Mouse (Mus musculus) forebrain, embryonic 15.5 days (tissue): ENCODE results near the gene 2010003K11Rik. TPM values are rescaled to one million over a fixed set of nuclear protein-coding genes. Genes with fewer than 3 reads are reported as not detected.
"Not testable (repeated sequence)": the region's sequence is repeated elsewhere in the genome, so short reads cannot be mapped to it uniquely, and the experiment has no call there.

Source experiments
- ATAC-seq: fragments of 200-750 bp; cut with Nextera tagmentation; replicated peaks from 2 replicates; pipeline ENCODE4 v1.8.0; 2017; ENCODE audit warnings: mild to moderate bottlenecking, moderate TSS enrichment, moderate library complexity
- H3K27ac ChIP-seq: fragments of 300-500 bp; sonication (generic); replicated peaks from 2 replicates; pipeline ENCODE4 v1.5.1; 2015; ENCODE audit warnings: mild to moderate bottlenecking, inconsistent platforms
- H3K27me3 ChIP-seq: fragments of 300-500 bp; sonication (generic); 2 replicates; pipeline ENCODE4 v1.6.1; 2015; ENCODE audit warnings: inconsistent platforms
- H3K36me3 ChIP-seq: fragments of 300-500 bp; sonication (generic); 2 replicates; pipeline ENCODE4 v1.6.1; 2015; ENCODE audit warnings: mild to moderate bottlenecking, inconsistent platforms
- H3K4me1 ChIP-seq: fragments of 300-500 bp; sonication (generic); 2 replicates; pipeline ENCODE4 v1.6.1; 2015; ENCODE audit warnings: inconsistent platforms
- H3K4me2 ChIP-seq: fragments of 300-500 bp; sonication (generic); replicated peaks from 2 replicates; pipeline ENCODE4 v1.6.1; 2015; ENCODE audit warnings: mild to moderate bottlenecking, inconsistent platforms
- H3K4me3 ChIP-seq: fragments of 300-500 bp; sonication (generic); 2 replicates; pipeline ENCODE4 v1.5.1; 2015; ENCODE audit warnings: mild to moderate bottlenecking, inconsistent platforms
- H3K9ac ChIP-seq: fragments of 300-500 bp; sonication (generic); replicated peaks from 2 replicates; pipeline ENCODE4 v1.6.1; 2015; ENCODE audit warnings: mild to moderate bottlenecking, inconsistent platforms
- H3K9me3 ChIP-seq: fragments of 300-500 bp; sonication (generic); 2 replicates; pipeline ENCODE4 v1.6.1; 2016; ENCODE audit warnings: inconsistent platforms
- WGBS: fragments of 180-500 bp; shearing (Covaris S2); methylation state at CpG from one replicate; pipeline ENCODE4 v1.1.7; 2015; ENCODE audit warnings: mixed read lengths; 5-methylcytosine and 5-hydroxymethylcytosine counted together
- polyA plus RNA-seq: library from polyadenylated mRNA; unstranded; fragments of >200 nt; fragmentation: Nextera tagmentation; extraction: Ambion mirVana; gene quantifications from 2 replicates; pipeline ENCODE4 v1.2.1, GENCODE M21; 2015

2010003K11Rik gene
- polyA plus RNA-seq, 1 experiment from 2014 or later = not detected

- H3K27me3 ChIP-seq = peaks cover 20% of the 10 kb centered on the region; the same call in 1 of the 2 replicates
- no peak overlapping the region for H3K4me2 ChIP-seq
- H3K27ac ChIP-seq = no peak overlapping the region
- peaks cover 12% of the 10 kb centered on the region for H3K4me1 ChIP-seq
- WGBS = 72% methylated on average over 11 of the region's 11 CpGs
- no peak overlapping the region for H3K9ac ChIP-seq
- H3K4me3 ChIP-seq = no peak overlapping the region
- no peaks in the 10 kb centered on the region for H3K9me3 ChIP-seq
- no peaks in the 10 kb centered on the region for H3K36me3 ChIP-seq
- ATAC-seq = no peak
These were observed 23.0 kb downstream of the 2010003K11Rik start for GRCm38 (mm10) chr19:4475224-4475925.

GRCm38 (mm10) chr19:4474739-4475138 lies 23.6 kb downstream of the 2010003K11Rik start:
- Histone ChIP-seq H3K27me3 (peaks cover 20% of the 10 kb centered on the region; the same call in 1 of the 2 replicates), H3K36me3 (no peaks in the 10 kb centered on the region), H3K9ac (no peak overlapping the region), H3K4me1 (peaks cover 12% of the 10 kb centered on the region), H3K4me3 (no peak overlapping the region), H3K27ac (no peak overlapping the region), H3K4me2 (no peak overlapping the region), H3K9me3 (no peaks in the 10 kb centered on the region)
- 44% methylated on average over 3 of the region's 3 CpGs for WGBS
- ATAC-seq = no peak

GRCm38 (mm10) chr19:4473549-4473948 lies 24.8 kb downstream of the 2010003K11Rik start:
- H3K9ac ChIP-seq = no peak overlapping the region
- no peak overlapping the region for H3K27ac ChIP-seq
- peaks cover 12% of the 10 kb centered on the region for H3K4me1 ChIP-seq
- no peak overlapping the region for H3K4me2 ChIP-seq
- H3K9me3 ChIP-seq = no peaks in the 10 kb centered on the region
- WGBS = 86% methylated on average over 5 of the region's 5 CpGs
- peaks cover 20% of the 10 kb centered on the region; the same call in 1 of the 2 replicates for H3K27me3 ChIP-seq
- no peaks in the 10 kb centered on the region for H3K36me3 ChIP-seq
- ATAC-seq = no peak
- no peak overlapping the region for H3K4me3 ChIP-seq

- H3K9ac ChIP-seq = no peak overlapping the region
- no peak overlapping the region for H3K27ac ChIP-seq
- no peaks in the 10 kb centered on the region for H3K27me3 ChIP-seq
- no peaks in the 10 kb centered on the region for H3K9me3 ChIP-seq
- 34% methylated on average over 5 of the region's 5 CpGs for WGBS
- no peak overlapping the region for H3K4me3 ChIP-seq
- no peak overlapping the region for H3K4me2 ChIP-seq
- ATAC-seq = no peak
- H3K36me3 ChIP-seq = no peaks in the 10 kb centered on the region
- no peaks in the 10 kb centered on the region for H3K4me1 ChIP-seq
These were observed 30.0 kb downstream of the 2010003K11Rik start for GRCm38 (mm10) chr19:4468363-4468762.

GRCm38 (mm10) chr19:4464666-4465065 lies 33.7 kb downstream of the 2010003K11Rik start:
- no peak overlapping the region for H3K9ac ChIP-seq
- whole genome bisulfite sequencing = 86% methylated on average over 4 of the region's 4 CpGs
- H3K4me3 ChIP-seq = no peak overlapping the region
- no peaks in the 10 kb centered on the region for H3K27me3 ChIP-seq
- no peaks in the 10 kb centered on the region for H3K9me3 ChIP-seq
- no peaks in the 10 kb centered on the region for H3K36me3 ChIP-seq
- H3K4me1 ChIP-seq = no peaks in the 10 kb centered on the region
- ATAC-seq = no peak
- H3K4me2 ChIP-seq = no peak overlapping the region
- H3K27ac ChIP-seq = no peak overlapping the region

GRCm38 (mm10) chr19:4461981-4462380 lies 36.4 kb downstream of the 2010003K11Rik start:
- H3K9ac ChIP-seq = no peak overlapping the region
- no peaks in the 10 kb centered on the region for H3K36me3 ChIP-seq
- no peak overlapping the region for H3K27ac ChIP-seq
- WGBS = 89% methylated on average over 8 of the region's 8 CpGs
- no peak overlapping the region for H3K4me2 ChIP-seq
- H3K4me1 ChIP-seq = no peaks in the 10 kb centered on the region
- ATAC-seq = no peak
- no peaks in the 10 kb centered on the region for H3K9me3 ChIP-seq
- no peak overlapping the region for H3K4me3 ChIP-seq
- no peaks in the 10 kb centered on the region for H3K27me3 ChIP-seq

- Histone ChIP-seq H3K4me3 (no peak overlapping the region), H3K36me3 (no peaks in the 10 kb centered on the region), H3K9me3 (no peaks in the 10 kb centered on the region), H3K27ac (no peak overlapping the region), H3K4me1 (peaks cover 7% of the 10 kb centered on the region; the same call in 1 of the 2 replicates), H3K4me2 (no peak overlapping the region), H3K27me3 (no peaks in the 10 kb centered on the region), H3K9ac (no peak overlapping the region)
- 11% methylated on average over 11 of the region's 11 CpGs for WGBS
- ATAC-seq = no peak
These were observed 42.2 kb downstream of the 2010003K11Rik start for GRCm38 (mm10) chr19:4456227-4456626.

GRCm38 (mm10) chr19:4455071-4455800 lies 43.1 kb downstream of the 2010003K11Rik start:
- ATAC-seq = no peak
- Histone ChIP-seq H3K4me2 (no peak overlapping the region), H3K4me1 (peaks cover 7% of the 10 kb centered on the region; the same call in 1 of the 2 replicates), H3K4me3 (no peak overlapping the region), H3K27me3 (no peaks in the 10 kb centered on the region), H3K36me3 (no peaks in the 10 kb centered on the region), H3K9me3 (no peaks in the 10 kb centered on the region), H3K9ac (no peak overlapping the region), H3K27ac (no peak overlapping the region)
- WGBS = 81% methylated on average over 15 of the region's 15 CpGs

GRCm38 (mm10) chr19:4454040-4454439 lies 44.3 kb downstream of the 2010003K11Rik start:
- H3K4me1 ChIP-seq, H3K27me3 ChIP-seq, H3K9me3 ChIP-seq, H3K4me3 ChIP-seq, ATAC-seq, H3K36me3 ChIP-seq, H3K9ac ChIP-seq, H3K4me2 ChIP-seq, H3K27ac ChIP-seq: not testable (repeated sequence)
- 86% methylated on average over 1 of the region's 1 CpGs for WGBS

- Histone ChIP-seq H3K4me3 (no peak overlapping the region), H3K9me3 (no peaks in the 10 kb centered on the region), H3K4me2 (no peak overlapping the region), H3K36me3 (no peaks in the 10 kb centered on the region), H3K4me1 (peaks cover 7% of the 10 kb centered on the region; the same call in 1 of the 2 replicates), H3K9ac (no peak overlapping the region), H3K27ac (0 out of 2 replicates have a peak overlapping the region, but pooled peaks have one; percentile 54), H3K27me3 (no peaks in the 10 kb centered on the region)
- ATAC-seq = no peak
- WGBS = 28% methylated on average over 4 of the region's 4 CpGs
These were observed 45.9 kb downstream of the 2010003K11Rik start for GRCm38 (mm10) chr19:4452525-4452924.

- Histone ChIP-seq H3K9me3 (no peaks in the 10 kb centered on the region), H3K27me3 (no peaks in the 10 kb centered on the region), H3K4me1 (peaks cover 7% of the 10 kb centered on the region; the same call in 1 of the 2 replicates), H3K9ac (no peak overlapping the region), H3K27ac (no peak overlapping the region), H3K4me3 (no peak overlapping the region), H3K36me3 (no peaks in the 10 kb centered on the region), H3K4me2 (no peak overlapping the region)
- no peak for ATAC-seq
- WGBS = 14% methylated on average over 5 of the region's 5 CpGs
These were observed 46.4 kb downstream of the 2010003K11Rik start for GRCm38 (mm10) chr19:4451965-4452364.

GRCm38 (mm10) chr19:4451098-4451497 lies 47.3 kb downstream of the 2010003K11Rik start:
- H3K9ac ChIP-seq = no peak overlapping the region
- H3K36me3 ChIP-seq = no peaks in the 10 kb centered on the region
- peaks cover 7% of the 10 kb centered on the region; the same call in 1 of the 2 replicates for H3K4me1 ChIP-seq
- no peak overlapping the region for H3K27ac ChIP-seq
- no peaks in the 10 kb centered on the region for H3K27me3 ChIP-seq
- WGBS = 72% methylated on average over 8 of the region's 8 CpGs
- no peak overlapping the region for H3K4me2 ChIP-seq
- H3K9me3 ChIP-seq = no peaks in the 10 kb centered on the region
- no peak overlapping the region for H3K4me3 ChIP-seq
- no peak for ATAC-seq
